Mouse (Mus musculus) neural tube, embryonic 11.5 days (tissue): Measurements from ENCODE around the gene Kif4. TPM values are rescaled to one million over a fixed set of nuclear protein-coding genes. Genes with fewer than 3 reads are reported as not detected.
A peak's percentile ranks its signal among the peaks of the same experiment; 100 is the strongest.

Experiments
- ATAC-seq: fragments of 200-750 bp; cut with Nextera tagmentation; 2 replicates; pipeline ENCODE4 v1.8.0; 2017; ENCODE audit warnings: moderate number of reproducible peaks, mild to moderate bottlenecking, moderate TSS enrichment, moderate library complexity; ENCODE audit not compliant: insufficient read depth, low FRiP score, low TSS enrichment
- DNase-seq: peaks from one replicate; pipeline ENCODE4 v3.0.0-alpha.2; 2015; ENCODE audit warnings: low spot score
- H3K27ac ChIP-seq: fragments of 300-500 bp; sonication (generic); 2 replicates; pipeline ENCODE4 v1.5.1; 2014; ENCODE audit warnings: low read depth, mild to moderate bottlenecking, low read length
- H3K27me3 ChIP-seq: fragments of 300-500 bp; sonication (generic); 2 replicates; pipeline ENCODE4 v1.6.1; 2014; ENCODE audit warnings: mild to moderate bottlenecking, low read length, mixed read lengths; ENCODE audit not compliant: control insufficient read depth, insufficient read depth
- H3K36me3 ChIP-seq: fragments of 300-500 bp; sonication (generic); 2 replicates; pipeline ENCODE4 v1.6.1; 2014; ENCODE audit warnings: mild to moderate bottlenecking, low read length, moderate library complexity, mixed read lengths; ENCODE audit not compliant: control insufficient read depth, insufficient read depth
- H3K4me1 ChIP-seq: fragments of 300-500 bp; sonication (generic); 2 replicates; pipeline ENCODE4 v1.6.1; 2014; ENCODE audit warnings: low read length, mixed read lengths; ENCODE audit not compliant: control insufficient read depth, insufficient read depth
- H3K4me2 ChIP-seq: fragments of 300-500 bp; sonication (generic); 2 replicates; pipeline ENCODE4 v1.6.1; 2014; ENCODE audit warnings: low read depth, mild to moderate bottlenecking, moderate library complexity
- H3K4me3 ChIP-seq: fragments of 300-500 bp; sonication (generic); 2 replicates; pipeline ENCODE4 v1.5.1; 2014; ENCODE audit warnings: low read depth, low read length
- H3K9ac ChIP-seq: fragments of 300-500 bp; sonication (generic); 2 replicates; pipeline ENCODE4 v1.6.1; 2014; ENCODE audit warnings: mild to moderate bottlenecking, low read length
- H3K9me3 ChIP-seq: fragments of 300-500 bp; sonication (generic); 2 replicates; pipeline ENCODE4 v1.6.1; 2016; ENCODE audit warnings: low read length; ENCODE audit not compliant: control insufficient read depth
- WGBS: fragments of 180-500 bp; shearing (Covaris S2); extraction: QIAGEN DNeasy Blood & Tissue Kit; methylation state at CpG from one replicate; pipeline ENCODE4 v1.1.7; 2014; 5-methylcytosine and 5-hydroxymethylcytosine counted together
- polyA plus RNA-seq: library from polyadenylated mRNA; unstranded; fragments of >200 nt; fragmentation: Nextera tagmentation; extraction: Ambion mirVana; gene quantifications from 2 replicates; pipeline ENCODE4 v1.2.1, GENCODE M21; 2014

The Kif4 gene
- polyA plus RNA-seq, 1 experiment from 2014 or later = 42.1 TPM

GRCm38 (mm10) chrX:100625802-100626793 is 561 bp downstream of the Kif4 start, which contains the start of gene Pdzd11:
Gene Pdzd11 (minus strand): TSS chrX:100626568.
- peak; percentile 100 for ATAC-seq
- no peaks in the 10 kb centered on the region for H3K36me3 ChIP-seq
- peak within 1 kb of the TSS; percentile 56; the same call in 1 of the 2 replicates for H3K27ac ChIP-seq
- peak; percentile 90 for DNase-seq
- no peaks in the 10 kb centered on the region for H3K9me3 ChIP-seq
- peak within 1 kb of the TSS; percentile 57 for H3K4me2 ChIP-seq
- WGBS = 18% methylated on average over 62 of the region's 62 CpGs
- peak within 1 kb of the TSS; percentile 62 for H3K4me3 ChIP-seq
- H3K27me3 ChIP-seq = no peaks in the 10 kb centered on the region
- H3K9ac ChIP-seq = peak within 1 kb of the TSS; percentile 67
- no peaks in the 10 kb centered on the region for H3K4me1 ChIP-seq

- no peak overlapping the region for H3K4me3 ChIP-seq
- H3K27me3 ChIP-seq = no peaks in the 10 kb centered on the region
- H3K9ac ChIP-seq = no peak overlapping the region
- H3K9me3 ChIP-seq = no peaks in the 10 kb centered on the region
- ATAC-seq = no peak
- H3K4me1 ChIP-seq = no peaks in the 10 kb centered on the region
- no peak overlapping the region for H3K4me2 ChIP-seq
- no peak for DNase-seq
- WGBS = 95% methylated on average over 2 of the region's 2 CpGs
- no peak overlapping the region for H3K27ac ChIP-seq
- no peaks in the 10 kb centered on the region for H3K36me3 ChIP-seq
Measured at GRCm38 (mm10) chrX:100629076-100629475, 3.5 kb downstream of the Kif4 start.

- DNase-seq (no peak), ATAC-seq (no peak)
- Histone ChIP-seq H3K4me2 (no peak overlapping the region), H3K4me1 (no peaks in the 10 kb centered on the region), H3K9me3 (no peaks in the 10 kb centered on the region), H3K4me3 (no peak overlapping the region), H3K9ac (no peak overlapping the region), H3K36me3 (no peaks in the 10 kb centered on the region), H3K27me3 (no peaks in the 10 kb centered on the region), H3K27ac (no peak overlapping the region)
- 95% methylated on average over 8 of the region's 8 CpGs for WGBS
Measured at GRCm38 (mm10) chrX:100638477-100638876, 12.9 kb downstream of the Kif4 start.

GRCm38 (mm10) chrX:100652848-100653247 is 27.3 kb downstream of the Kif4 start:
- Histone ChIP-seq H3K4me3 (no peak overlapping the region), H3K27ac (no peak overlapping the region), H3K9me3 (no peaks in the 10 kb centered on the region), H3K9ac (no peak overlapping the region), H3K27me3 (no peaks in the 10 kb centered on the region), H3K4me1 (no peaks in the 10 kb centered on the region), H3K4me2 (no peak overlapping the region), H3K36me3 (no peaks in the 10 kb centered on the region)
- ATAC-seq (no peak), DNase-seq (no peak)

- Histone ChIP-seq H3K4me2 (no peak overlapping the region), H3K36me3 (no peaks in the 10 kb centered on the region), H3K27ac (no peak overlapping the region), H3K9ac (no peak overlapping the region), H3K9me3 (no peaks in the 10 kb centered on the region), H3K4me1 (no peaks in the 10 kb centered on the region), H3K4me3 (no peak overlapping the region), H3K27me3 (no peaks in the 10 kb centered on the region)
- 87% methylated on average over 2 of the region's 2 CpGs for WGBS
- ATAC-seq = no peak
- DNase-seq = no peak
Measured at GRCm38 (mm10) chrX:100664825-100665224, 39.3 kb downstream of the Kif4 start.

- H3K9me3 ChIP-seq = no peaks in the 10 kb centered on the region
- H3K27ac ChIP-seq = no peak overlapping the region
- H3K27me3 ChIP-seq = no peaks in the 10 kb centered on the region
- no peak for ATAC-seq
- no peak overlapping the region for H3K9ac ChIP-seq
- no peak for DNase-seq
- H3K4me3 ChIP-seq = no peak overlapping the region
- H3K4me2 ChIP-seq = no peak overlapping the region
- H3K36me3 ChIP-seq = no peaks in the 10 kb centered on the region
- WGBS = 90% methylated on average over 3 of the region's 3 CpGs
- H3K4me1 ChIP-seq = no peaks in the 10 kb centered on the region
Measured at GRCm38 (mm10) chrX:100678204-100678603, 52.7 kb downstream of the Kif4 start.

- WGBS = 71% methylated on average over 3 of the region's 3 CpGs
- no peak for DNase-seq
- no peaks in the 10 kb centered on the region for H3K4me1 ChIP-seq
- H3K4me2 ChIP-seq = no peak overlapping the region
- H3K9ac ChIP-seq = no peak overlapping the region
- no peak for ATAC-seq
- H3K27me3 ChIP-seq = no peaks in the 10 kb centered on the region
- no peaks in the 10 kb centered on the region for H3K36me3 ChIP-seq
- H3K27ac ChIP-seq = no peak overlapping the region
- H3K4me3 ChIP-seq = no peak overlapping the region
- H3K9me3 ChIP-seq = no peaks in the 10 kb centered on the region
Measured at GRCm38 (mm10) chrX:100686527-100686926, 61.0 kb downstream of the Kif4 start.

GRCm38 (mm10) chrX:100687360-100688032 is 62.0 kb downstream of the Kif4 start:
- H3K4me2 ChIP-seq = no peak overlapping the region
- no peak overlapping the region for H3K9ac ChIP-seq
- no peak for DNase-seq
- H3K4me1 ChIP-seq = no peaks in the 10 kb centered on the region
- ATAC-seq = no peak
- H3K27me3 ChIP-seq = no peaks in the 10 kb centered on the region
- 88% methylated on average over 6 of the region's 6 CpGs for WGBS
- H3K4me3 ChIP-seq = no peak overlapping the region
- H3K36me3 ChIP-seq = no peaks in the 10 kb centered on the region
- no peaks in the 10 kb centered on the region for H3K9me3 ChIP-seq
- no peak overlapping the region for H3K27ac ChIP-seq
